Mouse (Mus musculus) cerebellum, postnatal 14 days (tissue): ENCODE measurements at regions not wholly inside any gene's neighbourhood (a gene's known extent, or its start where the extent isn't known, plus 50 kb on each side); places are given as distances from the start of the nearest gene placed in this dataset.
A peak's percentile ranks its signal among the peaks of the same experiment; 100 is the strongest.

Experiments
- DNase-seq, 2 experiments: peaks; one replicate each; pipeline ENCODE4 v3.0.0; 2021; ENCODE audit warnings: mixed read lengths in 2 of 2

- DNase-seq, result no peak
Observed at GRCm38 (mm10) chr2:7840612-7841011, 331.2 kb upstream of the Celf2 start.

GRCm38 (mm10) chr2:7837877-7838276 lies 328.5 kb upstream of the Celf2 start:
- no peak for DNase-seq

GRCm38 (mm10) chr2:7831239-7831638 lies 321.9 kb upstream of the Celf2 start:
- peak; percentile 18 to 48 for DNase-seq

GRCm38 (mm10) chr2:7826272-7826671 lies 316.9 kb upstream of the Celf2 start:
- DNase-seq, result peak; percentile 4 to 8

- no peak for DNase-seq
Observed at GRCm38 (mm10) chr2:7796415-7796814, 287.1 kb upstream of the Celf2 start.

- no peak for DNase-seq
Observed at GRCm38 (mm10) chr2:7792456-7793145, 283.2 kb upstream of the Celf2 start.

- DNase-seq, result no peak
Observed at GRCm38 (mm10) chr2:7778610-7779009, 269.2 kb upstream of the Celf2 start.

- no peak for DNase-seq
Observed at GRCm38 (mm10) chr2:7734097-7734730, 224.9 kb upstream of the Celf2 start.

- no peak for DNase-seq
Observed at GRCm38 (mm10) chr2:7730960-7731359, 221.6 kb upstream of the Celf2 start.

GRCm38 (mm10) chr2:7722283-7722935 lies 213.0 kb upstream of the Celf2 start:
- DNase-seq, result no peak

GRCm38 (mm10) chr2:7711046-7711445 lies 201.7 kb upstream of the Celf2 start:
- peak; percentile 9 to 35 for DNase-seq

GRCm38 (mm10) chr2:7710476-7710875 lies 201.1 kb upstream of the Celf2 start:
- no peak for DNase-seq

- DNase-seq, result no peak
Observed at GRCm38 (mm10) chr2:7683355-7683754, 174.0 kb upstream of the Celf2 start.

GRCm38 (mm10) chr2:7640892-7641291 lies 131.5 kb upstream of the Celf2 start:
- DNase-seq, result no peak

GRCm38 (mm10) chr2:7622716-7623285 lies 113.4 kb upstream of the Celf2 start:
- DNase-seq, result no peak

- DNase-seq, result peak; percentile 97 to 98
Observed at GRCm38 (mm10) chr2:7619888-7620664, 110.7 kb upstream of the Celf2 start.

- no peak for DNase-seq
Observed at GRCm38 (mm10) chr2:7578196-7578595, 68.8 kb upstream of the Celf2 start.
